Mouse (Mus musculus) lung, postnatal 4 days (tissue): ENCODE results near the gene Slamf9.

ENCODE experiments used
- DNase-seq, 2 experiments: peaks; one replicate each; pipeline ENCODE4 v3.0.0; 2021

The Slamf9 gene

GRCm38 (mm10) chr1:172475054-172475741, at the start of gene Slamf9:
Slamf9 (plus strand) TSS chr1:172475358.
- peak in 1 of 2 experiments; percentile 47 for DNase-seq

- no peak for DNase-seq
Observed at GRCm38 (mm10) chr1:172426419-172426818, 48.7 kb upstream of the Slamf9 start.

- DNase-seq, result no peak
Observed at GRCm38 (mm10) chr1:172427841-172428240, 47.3 kb upstream of the Slamf9 start.

GRCm38 (mm10) chr1:172428614-172429013, 46.5 kb upstream of the Slamf9 start:
- DNase-seq, result no peak

- no peak for DNase-seq
Observed at GRCm38 (mm10) chr1:172430731-172431220, 44.4 kb upstream of the Slamf9 start.

- DNase-seq, result peak; percentile 51 to 71
Observed at GRCm38 (mm10) chr1:172431836-172432586, 43.1 kb upstream of the Slamf9 start.

- no peak for DNase-seq
Observed at GRCm38 (mm10) chr1:172432587-172432955, 42.6 kb upstream of the Slamf9 start.

- DNase-seq, result no peak
Observed at GRCm38 (mm10) chr1:172433012-172433850, 41.9 kb upstream of the Slamf9 start.

GRCm38 (mm10) chr1:172433851-172434165, 41.4 kb upstream of the Slamf9 start:
- DNase-seq, result no peak

GRCm38 (mm10) chr1:172436785-172437184, 38.4 kb upstream of the Slamf9 start:
- DNase-seq, result no peak

- no peak for DNase-seq
Observed at GRCm38 (mm10) chr1:172438621-172439020, 36.5 kb upstream of the Slamf9 start.

- no peak for DNase-seq
Observed at GRCm38 (mm10) chr1:172440521-172440920, 34.6 kb upstream of the Slamf9 start.

GRCm38 (mm10) chr1:172441935-172442445, 33.2 kb upstream of the Slamf9 start:
- no peak for DNase-seq

- DNase-seq, result no peak
Observed at GRCm38 (mm10) chr1:172450226-172450625, 24.9 kb upstream of the Slamf9 start.

GRCm38 (mm10) chr1:172450848-172451470, 24.2 kb upstream of the Slamf9 start:
- DNase-seq, result no peak

GRCm38 (mm10) chr1:172452911-172453310, 22.2 kb upstream of the Slamf9 start:
- DNase-seq, result no peak

GRCm38 (mm10) chr1:172453810-172454209, 21.3 kb upstream of the Slamf9 start:
- no peak for DNase-seq

GRCm38 (mm10) chr1:172455416-172455815, 19.7 kb upstream of the Slamf9 start:
- peak in 1 of 2 experiments; percentile 13 for DNase-seq

- DNase-seq, result peak in 1 of 2 experiments; percentile 41
Observed at GRCm38 (mm10) chr1:172456001-172456677, 19.0 kb upstream of the Slamf9 start.

GRCm38 (mm10) chr1:172457196-172457595, 18.0 kb upstream of the Slamf9 start:
- DNase-seq, result no peak

- no peak for DNase-seq
Observed at GRCm38 (mm10) chr1:172458041-172458440, 17.1 kb upstream of the Slamf9 start.

- no peak for DNase-seq
Observed at GRCm38 (mm10) chr1:172461602-172462001, 13.6 kb upstream of the Slamf9 start.
